Mouse (Mus musculus) testis, adult 2 months (tissue): ENCODE measurements around the gene Emc8. TPM values are rescaled to one million over a fixed set of nuclear protein-coding genes. Genes with fewer than 3 reads are reported as not detected.
A peak's percentile ranks its signal among the peaks of the same experiment; 100 is the strongest.

ENCODE experiments used
- H3K27ac ChIP-seq: fragments of 200-500 bp; 2 replicates; pipeline ENCODE4 v1.5.1; 2012; ENCODE audit warnings: low read depth, low read length; ENCODE audit not compliant: control insufficient read depth, insufficient read depth
- H3K27me3 ChIP-seq: fragments of 200-500 bp; 2 replicates; pipeline ENCODE4 v1.6.1; 2012; ENCODE audit warnings: mild to moderate bottlenecking, low read length, moderate library complexity; ENCODE audit not compliant: control insufficient read depth, insufficient read depth
- H3K36me3 ChIP-seq: fragments of 200-500 bp; 2 replicates; pipeline ENCODE4 v1.6.1; 2012; ENCODE audit warnings: mild to moderate bottlenecking, low read length; ENCODE audit not compliant: control insufficient read depth, insufficient read depth
- H3K4me1 ChIP-seq: fragments of 200-500 bp; 2 replicates; pipeline ENCODE4 v1.6.1; 2012; ENCODE audit warnings: low read length; ENCODE audit not compliant: control insufficient read depth, insufficient read depth
- H3K4me3 ChIP-seq: fragments of 200-500 bp; 2 replicates; pipeline ENCODE4 v1.5.1; 2012; ENCODE audit warnings: low read depth, mild to moderate bottlenecking, low read length, moderate library complexity, mixed read lengths; ENCODE audit not compliant: control insufficient read depth
- CTCF ChIP-seq: fragments of 200-500 bp; IDR thresholded peaks from 2 replicates; pipeline ENCODE4 v1.5.1; 2012; ENCODE audit warnings: low read depth, mild to moderate bottlenecking, inconsistent platforms, low read length, moderate library complexity; ENCODE audit not compliant: control insufficient read depth, insufficient read depth, insufficient replicate concordance
- POLR2A ChIP-seq: fragments of 200-500 bp; IDR thresholded peaks from 2 replicates; pipeline ENCODE4 v1.6.1; 2012; ENCODE audit warnings: low read depth, mild to moderate bottlenecking, inconsistent platforms, low read length, moderate library complexity; ENCODE audit not compliant: control insufficient read depth
- polyA plus RNA-seq: library from polyadenylated mRNA; depleted of rRNA; stranded (reverse); fragments of >200 nt; gene quantifications from 2 replicates; pipeline ENCODE4 v1.2.3, GENCODE M21; 2012

Emc8 gene
- polyA plus RNA-seq, 1 experiment: 29.4 TPM

DNA sequence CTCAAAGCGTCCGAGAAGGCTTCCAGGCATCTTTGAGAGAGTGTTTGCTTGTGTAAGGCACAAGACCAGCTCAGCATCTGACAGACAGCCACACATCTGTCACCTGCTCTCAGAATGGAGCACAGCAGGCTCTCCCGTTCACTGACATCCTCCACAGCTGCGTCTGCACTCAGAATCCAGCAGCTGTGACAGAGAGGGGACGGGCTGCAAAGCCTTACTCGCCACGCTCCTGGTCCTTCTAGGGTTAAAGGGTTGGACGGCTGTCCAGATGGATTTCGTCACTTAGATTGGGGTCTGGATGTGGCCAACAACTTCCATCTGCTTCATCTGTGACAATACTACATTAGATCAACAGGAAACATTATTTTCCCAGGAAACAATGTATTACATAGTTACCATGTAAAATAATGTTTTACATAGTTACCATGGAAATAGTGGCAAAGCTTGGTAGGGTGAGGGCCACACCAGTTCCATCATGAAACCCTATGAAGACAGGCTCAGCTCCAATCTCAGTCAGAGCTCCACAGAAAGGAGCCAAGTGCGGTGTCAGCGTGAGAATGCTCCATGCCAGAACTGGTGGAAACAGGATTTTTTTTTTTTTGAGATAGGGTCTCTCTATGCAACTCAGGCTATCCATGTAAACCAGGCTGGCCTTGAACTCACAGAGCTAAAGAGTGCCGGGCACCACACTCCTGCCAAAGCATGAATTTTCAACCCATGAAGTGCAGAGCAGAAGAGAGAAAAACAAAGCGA, 28.2 kb upstream of the Emc8 start:
- TF ChIP-seq CTCF: no peak
- TF ChIP-seq POLR2A: no peak
- Histone ChIP-seq H3K27ac (no peak overlapping the region), H3K4me1 (peaks cover 5% of the 10 kb centered on the region), H3K36me3 (no peaks in the 10 kb centered on the region), H3K4me3 (no peak overlapping the region), H3K27me3 (no peaks in the 10 kb centered on the region)

DNA sequence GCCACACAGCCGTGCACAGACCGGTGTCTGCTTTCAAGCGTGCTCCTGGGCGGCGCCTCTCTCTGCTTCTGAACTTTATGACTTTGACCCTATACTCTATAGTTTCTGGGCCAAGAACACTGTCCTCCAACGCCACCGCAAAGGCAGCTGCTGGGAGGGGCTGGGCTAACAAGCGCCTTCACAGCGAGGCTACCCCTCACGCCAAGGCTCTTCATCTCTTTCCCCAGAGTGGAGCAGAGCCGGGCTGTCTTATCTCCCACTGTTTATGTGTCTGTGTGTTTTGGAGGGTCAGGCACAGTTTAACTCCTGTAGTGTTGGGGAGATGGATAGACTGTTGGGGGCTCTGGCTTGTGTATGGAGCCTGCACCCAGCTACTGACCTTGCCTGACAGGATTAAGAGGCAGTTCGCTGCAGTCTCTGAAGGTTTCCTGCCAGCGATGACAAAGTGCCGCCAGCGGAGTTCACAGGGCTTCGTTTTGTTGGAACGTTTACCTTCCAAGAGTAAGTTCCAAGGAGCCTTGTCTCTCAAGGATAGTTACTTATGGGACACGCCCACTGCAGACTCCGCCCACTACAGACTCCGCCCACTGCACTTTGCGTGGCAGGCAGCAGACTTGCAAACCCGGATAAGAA, 25.6 kb upstream of the Emc8 start:
- H3K4me3 ChIP-seq: no peak overlapping the region
- H3K36me3 ChIP-seq: no peaks in the 10 kb centered on the region
- TF ChIP-seq POLR2A (no peak), CTCF (no peak)
- no peak overlapping the region for H3K27ac ChIP-seq
- H3K4me1 ChIP-seq: peaks cover 5% of the 10 kb centered on the region
- H3K27me3 ChIP-seq: no peaks in the 10 kb centered on the region

DNA sequence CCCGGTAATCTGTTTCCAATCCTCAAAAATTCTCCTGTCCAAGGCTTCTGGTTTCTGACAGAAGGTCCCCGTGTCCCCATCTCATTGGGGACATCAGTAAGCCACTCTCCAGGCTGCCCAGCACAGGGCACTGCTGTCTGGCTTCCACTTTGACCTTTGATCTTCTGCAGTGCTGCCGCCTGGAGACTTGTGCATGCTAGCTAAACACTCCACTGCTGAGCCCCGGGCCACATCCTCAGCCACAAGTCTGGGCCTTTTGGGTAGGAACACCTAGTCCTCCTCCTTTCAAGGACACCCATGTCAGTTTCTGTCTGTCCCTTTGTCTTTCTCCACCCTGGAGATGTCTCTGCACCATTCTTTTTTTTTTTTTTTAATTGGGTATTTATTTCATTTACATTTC, 24.6 kb upstream of the Emc8 start:
- no peak for TF ChIP-seq CTCF
- no peak for TF ChIP-seq POLR2A
- Histone ChIP-seq H3K4me1 (peaks cover 5% of the 10 kb centered on the region), H3K27ac (no peak overlapping the region), H3K27me3 (no peaks in the 10 kb centered on the region), H3K4me3 (no peak overlapping the region), H3K36me3 (no peaks in the 10 kb centered on the region)

DNA sequence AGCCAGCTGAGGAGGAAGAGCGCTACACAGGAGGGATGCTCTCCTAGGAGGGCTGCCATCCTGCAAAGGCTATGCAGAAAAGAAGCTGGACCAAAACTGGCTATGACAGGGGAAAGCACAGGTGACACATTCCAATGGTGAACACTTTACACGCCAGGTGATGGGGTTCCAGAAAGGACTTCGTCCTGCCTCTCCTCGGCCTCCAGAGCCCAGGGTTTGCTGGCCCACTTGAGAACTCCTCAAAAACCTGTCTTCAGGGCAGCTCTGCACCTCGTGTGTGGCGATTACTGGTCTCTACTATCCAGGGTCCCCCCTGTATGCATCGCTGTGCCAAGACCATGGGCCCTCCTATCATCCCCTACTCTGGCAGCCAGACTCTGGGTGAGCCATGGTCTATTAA, 20.1 kb upstream of the Emc8 start:
- H3K4me3 ChIP-seq: no peak overlapping the region
- no peak overlapping the region for H3K27ac ChIP-seq
- no peaks in the 10 kb centered on the region for H3K4me1 ChIP-seq
- TF ChIP-seq POLR2A (no peak), CTCF (no peak)
- no peaks in the 10 kb centered on the region for H3K27me3 ChIP-seq
- H3K36me3 ChIP-seq: no peaks in the 10 kb centered on the region

DNA sequence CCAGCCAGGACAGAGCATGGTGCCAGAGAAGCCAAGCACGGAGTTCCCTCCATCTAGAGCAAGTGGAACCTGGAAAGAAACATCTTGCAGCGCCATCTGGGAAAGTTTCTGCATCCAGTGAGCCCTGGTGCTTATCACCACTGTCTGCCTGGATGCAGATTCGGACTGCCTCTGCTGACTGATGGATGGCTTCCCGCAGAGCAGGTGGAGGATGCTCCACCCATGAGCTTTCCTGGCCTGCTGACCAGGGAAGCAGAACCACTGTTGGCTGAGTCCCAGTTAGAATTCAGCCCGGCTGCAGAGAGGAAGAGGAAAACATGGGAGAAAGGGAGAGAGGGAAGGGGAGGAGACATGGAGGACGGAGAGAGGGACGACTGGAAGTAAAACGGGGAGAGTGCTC, 19.4 kb upstream of the Emc8 start:
- H3K36me3 ChIP-seq: no peaks in the 10 kb centered on the region
- no peaks in the 10 kb centered on the region for H3K27me3 ChIP-seq
- TF ChIP-seq CTCF (no peak), POLR2A (no peak)
- H3K4me3 ChIP-seq: no peak overlapping the region
- H3K27ac ChIP-seq: no peak overlapping the region
- H3K4me1 ChIP-seq: no peaks in the 10 kb centered on the region

DNA sequence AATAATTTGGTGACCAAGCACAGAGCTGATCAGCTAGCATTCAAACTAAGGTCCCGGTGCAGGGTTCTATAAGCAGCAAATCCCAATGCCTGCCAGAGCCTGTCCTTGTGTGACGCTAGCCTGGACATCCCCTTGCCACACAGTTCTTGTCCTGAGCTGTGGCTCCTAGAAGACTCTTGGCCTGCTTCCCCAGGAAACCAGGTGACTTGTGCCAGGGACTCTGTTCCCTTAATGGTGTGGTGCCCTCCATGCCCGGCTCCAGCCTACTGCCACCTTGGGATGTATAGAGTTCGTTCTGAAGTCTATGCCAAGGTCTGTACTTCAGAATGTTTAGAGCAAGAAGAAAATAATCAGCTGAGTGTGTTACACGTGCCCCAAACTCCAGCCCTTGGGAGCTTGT, 18.2 kb upstream of the Emc8 start:
- H3K4me3 ChIP-seq: no peak overlapping the region
- H3K27ac ChIP-seq: no peak overlapping the region
- no peaks in the 10 kb centered on the region for H3K4me1 ChIP-seq
- no peaks in the 10 kb centered on the region for H3K36me3 ChIP-seq
- no peaks in the 10 kb centered on the region for H3K27me3 ChIP-seq
- no peak for TF ChIP-seq POLR2A
- TF ChIP-seq CTCF: no peak

DNA sequence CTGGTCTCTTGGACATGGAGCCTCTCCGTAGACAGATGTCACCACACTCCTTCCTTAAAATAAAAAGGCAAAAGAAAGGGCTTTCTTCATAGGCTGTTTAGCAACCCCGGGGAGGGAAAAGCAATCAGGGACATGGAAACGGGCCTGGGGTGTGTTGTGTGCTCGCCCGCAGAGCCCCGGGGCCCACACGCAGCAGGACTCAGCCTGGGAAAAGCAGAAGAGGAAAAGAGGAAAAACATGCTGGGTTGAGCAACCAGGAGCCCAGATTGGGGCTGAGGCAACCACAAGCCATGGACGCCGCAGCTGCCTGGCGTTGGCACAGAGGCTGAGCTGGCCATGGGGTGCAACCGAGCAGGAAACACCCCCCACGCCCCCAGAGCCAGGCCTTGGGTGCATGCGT, 17.7 kb upstream of the Emc8 start:
- Histone ChIP-seq H3K4me1 (no peaks in the 10 kb centered on the region), H3K4me3 (no peak overlapping the region), H3K36me3 (no peaks in the 10 kb centered on the region), H3K27ac (peak overlapping the region; percentile 69; the same call in 1 of the 2 replicates), H3K27me3 (no peaks in the 10 kb centered on the region)
- TF ChIP-seq CTCF (no peak), POLR2A (no peak)
